Mouse (Mus musculus) testis, adult 2 months (tissue): ENCODE results near the gene Aldh1a2. TPM values are rescaled to one million over a fixed set of nuclear protein-coding genes. Genes with fewer than 3 reads are reported as not detected.

Experiments
- H3K27ac ChIP-seq: fragments of 200-500 bp; 2 replicates; pipeline ENCODE4 v1.5.1; 2012; ENCODE audit warnings: low read depth, low read length; ENCODE audit not compliant: control insufficient read depth, insufficient read depth
- H3K27me3 ChIP-seq: fragments of 200-500 bp; 2 replicates; pipeline ENCODE4 v1.6.1; 2012; ENCODE audit warnings: mild to moderate bottlenecking, low read length, moderate library complexity; ENCODE audit not compliant: control insufficient read depth, insufficient read depth
- H3K36me3 ChIP-seq: fragments of 200-500 bp; 2 replicates; pipeline ENCODE4 v1.6.1; 2012; ENCODE audit warnings: mild to moderate bottlenecking, low read length; ENCODE audit not compliant: control insufficient read depth, insufficient read depth
- H3K4me1 ChIP-seq: fragments of 200-500 bp; 2 replicates; pipeline ENCODE4 v1.6.1; 2012; ENCODE audit warnings: low read length; ENCODE audit not compliant: control insufficient read depth, insufficient read depth
- H3K4me3 ChIP-seq: fragments of 200-500 bp; 2 replicates; pipeline ENCODE4 v1.5.1; 2012; ENCODE audit warnings: low read depth, mild to moderate bottlenecking, low read length, moderate library complexity, mixed read lengths; ENCODE audit not compliant: control insufficient read depth
- CTCF ChIP-seq: fragments of 200-500 bp; IDR thresholded peaks from 2 replicates; pipeline ENCODE4 v1.5.1; 2012; ENCODE audit warnings: low read depth, mild to moderate bottlenecking, inconsistent platforms, low read length, moderate library complexity; ENCODE audit not compliant: control insufficient read depth, insufficient read depth, insufficient replicate concordance
- POLR2A ChIP-seq: fragments of 200-500 bp; IDR thresholded peaks from 2 replicates; pipeline ENCODE4 v1.6.1; 2012; ENCODE audit warnings: low read depth, mild to moderate bottlenecking, inconsistent platforms, low read length, moderate library complexity; ENCODE audit not compliant: control insufficient read depth
- polyA plus RNA-seq: library from polyadenylated mRNA; depleted of rRNA; stranded (reverse); fragments of >200 nt; gene quantifications from 2 replicates; pipeline ENCODE4 v1.2.3, GENCODE M21; 2012

The Aldh1a2 gene
- polyA plus RNA-seq, 1 experiment: 62.3 TPM

DNA sequence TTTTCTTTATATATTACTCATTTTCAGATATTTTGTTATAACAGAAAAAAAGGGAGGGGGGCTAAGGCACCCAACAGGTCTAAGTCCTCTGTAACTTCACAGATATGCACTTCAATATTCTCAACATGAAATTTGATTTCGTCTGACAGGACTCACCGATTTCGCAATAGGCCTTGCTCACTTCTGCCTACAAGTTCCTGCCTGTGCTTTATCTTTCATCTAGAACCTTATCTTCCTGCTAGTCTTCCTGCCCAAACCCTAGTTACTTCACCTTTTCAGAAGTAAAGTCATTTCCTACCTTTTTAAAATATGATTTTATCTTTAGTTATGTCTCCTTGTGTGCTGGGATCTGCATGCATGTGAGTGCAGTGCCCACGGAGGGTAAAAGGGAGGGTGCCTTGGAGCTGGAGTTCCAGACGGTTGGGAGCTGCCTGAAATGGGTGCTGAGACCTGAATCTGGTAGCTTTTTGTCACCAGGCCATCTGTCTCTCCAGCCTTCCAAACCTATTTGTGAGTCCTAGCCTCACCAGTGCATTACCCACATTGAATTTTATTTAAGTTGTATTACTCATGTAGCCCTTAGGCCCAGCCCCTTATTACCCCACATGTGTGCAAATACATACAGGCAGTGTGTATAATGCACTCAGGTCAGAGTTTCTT is 41.1 kb upstream of the Aldh1a2 start:
- Histone ChIP-seq H3K36me3 (no peaks in the 10 kb centered on the region), H3K27ac (no peak overlapping the region), H3K4me3 (no peak overlapping the region), H3K27me3 (no peaks in the 10 kb centered on the region), H3K4me1 (0 out of 2 replicates have a peak, but pooled peaks cover under 1% of the 10 kb centered on the region)
- no peak for TF ChIP-seq POLR2A
- TF ChIP-seq CTCF: no peak

DNA sequence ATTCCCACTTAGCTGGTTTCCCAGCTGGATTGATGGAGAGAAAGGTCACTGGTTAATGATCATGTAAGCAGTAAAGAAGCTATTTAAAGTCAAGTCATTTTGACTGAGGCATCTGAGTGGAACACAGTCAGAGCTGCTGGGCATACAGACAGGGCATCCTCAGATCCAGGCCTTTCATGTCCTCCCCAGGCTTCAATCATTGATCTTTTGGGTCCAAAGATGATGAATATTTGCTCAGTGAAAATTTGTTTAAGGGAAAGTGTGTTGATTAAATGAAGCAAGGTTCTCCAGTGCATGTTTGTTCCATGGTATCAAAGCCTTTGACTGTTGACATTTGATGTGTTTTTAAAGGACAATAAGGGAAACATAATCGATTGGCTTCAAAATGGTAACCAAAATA is 39.9 kb upstream of the Aldh1a2 start:
- no peaks in the 10 kb centered on the region for H3K27me3 ChIP-seq
- no peak for TF ChIP-seq POLR2A
- H3K4me1 ChIP-seq: no peaks in the 10 kb centered on the region
- no peak overlapping the region for H3K4me3 ChIP-seq
- no peak overlapping the region for H3K27ac ChIP-seq
- H3K36me3 ChIP-seq: no peaks in the 10 kb centered on the region

DNA sequence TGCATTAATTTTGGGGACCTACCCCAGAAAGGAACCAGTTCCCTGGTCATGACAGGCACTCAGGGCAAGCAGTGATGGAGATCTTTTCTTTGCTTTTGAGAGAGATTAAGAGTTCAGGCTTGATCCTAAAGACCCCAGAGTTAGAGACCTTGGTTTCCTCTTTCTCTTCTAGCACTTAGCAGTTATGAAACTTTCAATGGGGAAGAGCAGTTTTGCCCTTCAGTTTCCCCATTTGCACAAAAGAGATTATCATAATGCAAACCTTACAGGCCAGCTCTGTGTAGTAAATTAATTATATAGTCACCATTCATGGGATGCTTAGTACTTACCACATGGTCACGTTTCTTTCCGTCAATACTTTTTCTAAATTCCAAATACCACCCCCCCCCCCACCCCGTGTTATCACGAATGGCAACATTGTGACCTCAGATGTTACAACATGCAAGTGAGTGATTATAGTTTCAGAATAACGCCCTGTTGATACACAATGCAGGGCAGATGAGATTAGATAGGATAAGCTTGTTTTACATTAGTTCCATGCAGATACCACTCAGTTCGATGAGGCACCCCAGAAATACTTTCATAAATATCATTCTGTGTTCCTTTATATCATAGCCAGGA is 36.2 kb upstream of the Aldh1a2 start:
- Histone ChIP-seq H3K27ac (no peak overlapping the region), H3K4me1 (no peaks in the 10 kb centered on the region), H3K36me3 (no peaks in the 10 kb centered on the region), H3K4me3 (no peak overlapping the region), H3K27me3 (no peaks in the 10 kb centered on the region)
- TF ChIP-seq CTCF (no peak), POLR2A (no peak)

DNA sequence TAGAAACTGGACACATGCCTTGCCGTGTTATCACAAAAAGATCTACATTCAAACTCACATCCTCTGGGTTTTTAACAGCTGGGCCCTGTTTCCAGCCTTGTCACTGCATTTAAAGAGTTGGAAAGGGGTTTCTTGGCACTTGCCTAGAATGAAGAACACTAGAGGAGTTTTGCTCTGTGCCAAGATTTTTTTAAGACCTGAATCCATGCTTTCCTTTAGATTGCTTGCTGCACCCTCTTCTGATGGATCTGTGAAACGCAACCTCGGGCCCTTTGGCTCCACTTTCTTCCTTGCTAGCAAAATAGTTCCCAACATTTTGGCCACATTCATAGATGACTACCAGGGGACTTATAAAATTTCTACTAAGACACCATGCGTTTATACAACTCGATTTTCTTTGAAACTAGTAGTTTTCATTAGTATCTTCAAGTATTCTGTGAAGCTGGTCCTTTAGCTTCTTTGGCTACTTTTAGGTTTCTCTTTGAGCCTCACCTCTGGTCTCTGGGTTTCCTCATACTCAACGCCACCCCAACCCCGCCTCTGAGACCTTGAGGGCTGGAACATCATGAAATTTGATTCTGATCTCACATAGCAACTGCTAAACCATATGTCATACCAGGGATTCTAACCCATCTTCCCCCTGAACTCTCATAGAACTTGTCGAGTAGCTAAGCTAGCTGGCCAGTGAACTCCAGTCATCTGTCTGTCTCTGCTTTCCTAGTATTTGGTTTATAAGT is 35.5 kb upstream of the Aldh1a2 start:
- no peaks in the 10 kb centered on the region for H3K36me3 ChIP-seq
- H3K27me3 ChIP-seq: no peaks in the 10 kb centered on the region
- H3K27ac ChIP-seq: no peak overlapping the region
- no peak overlapping the region for H3K4me3 ChIP-seq
- TF ChIP-seq POLR2A: no peak
- TF ChIP-seq CTCF: no peak
- H3K4me1 ChIP-seq: no peaks in the 10 kb centered on the region

GRCm38 (mm10) chr9:71185285-71185684 is 30.3 kb upstream of the Aldh1a2 start:
- Histone ChIP-seq H3K27me3 (no peaks in the 10 kb centered on the region), H3K36me3 (no peaks in the 10 kb centered on the region)
- TF ChIP-seq POLR2A (no peak), CTCF (no peak)

DNA sequence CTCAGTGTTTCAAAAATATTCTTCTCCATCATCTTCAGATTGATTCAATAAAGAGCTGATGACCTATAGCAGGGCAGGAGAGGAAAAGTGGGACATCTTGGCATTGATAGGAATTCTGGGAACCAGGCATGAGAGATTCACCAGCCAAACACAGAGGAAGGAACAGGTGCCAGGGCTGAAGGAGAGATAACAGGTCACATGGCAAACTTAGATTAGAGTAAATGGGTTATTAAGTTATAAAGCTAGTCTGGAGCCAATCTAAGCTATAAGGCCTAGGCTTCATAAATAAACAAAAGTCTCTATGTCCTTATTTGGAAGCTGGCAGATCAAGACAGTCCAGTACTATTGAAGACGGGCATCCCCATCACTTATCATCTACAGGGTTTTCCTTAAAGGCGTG is 29.8 kb upstream of the Aldh1a2 start:
- Histone ChIP-seq H3K4me3 (no peak overlapping the region), H3K4me1 (no peaks in the 10 kb centered on the region), H3K36me3 (no peaks in the 10 kb centered on the region), H3K27me3 (no peaks in the 10 kb centered on the region), H3K27ac (no peak overlapping the region)
- TF ChIP-seq POLR2A: no peak
- TF ChIP-seq CTCF: no peak

More at GRCm38 (mm10) chr9:71185285-71185684, 30.3 kb upstream of the Aldh1a2 start:
- no peak overlapping the region for H3K4me3 ChIP-seq
- H3K27ac ChIP-seq: no peak overlapping the region
- no peaks in the 10 kb centered on the region for H3K4me1 ChIP-seq

DNA sequence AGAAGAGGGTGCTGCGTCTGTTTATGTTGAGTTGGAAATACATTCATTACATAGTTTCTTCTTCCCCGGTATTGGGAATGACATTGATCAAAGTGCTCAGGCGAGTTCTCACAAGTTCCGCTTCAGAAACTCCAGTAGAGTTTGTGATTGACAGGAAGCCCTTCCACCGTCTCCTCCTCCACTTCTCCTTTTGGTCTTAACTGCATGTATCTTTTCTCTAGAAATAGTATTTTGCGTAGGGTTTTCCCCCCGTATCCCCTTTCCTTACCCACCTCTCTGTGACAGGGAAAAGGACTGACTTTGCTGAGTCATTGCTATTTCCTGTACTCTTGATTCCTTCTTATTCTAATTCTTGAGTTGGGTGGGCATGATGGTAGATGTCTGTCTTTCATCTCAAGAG is 28.2 kb upstream of the Aldh1a2 start:
- TF ChIP-seq CTCF (no peak), POLR2A (no peak)
- no peaks in the 10 kb centered on the region for H3K36me3 ChIP-seq
- H3K4me1 ChIP-seq: no peaks in the 10 kb centered on the region
- no peak overlapping the region for H3K27ac ChIP-seq
- H3K4me3 ChIP-seq: no peak overlapping the region
- no peaks in the 10 kb centered on the region for H3K27me3 ChIP-seq

DNA sequence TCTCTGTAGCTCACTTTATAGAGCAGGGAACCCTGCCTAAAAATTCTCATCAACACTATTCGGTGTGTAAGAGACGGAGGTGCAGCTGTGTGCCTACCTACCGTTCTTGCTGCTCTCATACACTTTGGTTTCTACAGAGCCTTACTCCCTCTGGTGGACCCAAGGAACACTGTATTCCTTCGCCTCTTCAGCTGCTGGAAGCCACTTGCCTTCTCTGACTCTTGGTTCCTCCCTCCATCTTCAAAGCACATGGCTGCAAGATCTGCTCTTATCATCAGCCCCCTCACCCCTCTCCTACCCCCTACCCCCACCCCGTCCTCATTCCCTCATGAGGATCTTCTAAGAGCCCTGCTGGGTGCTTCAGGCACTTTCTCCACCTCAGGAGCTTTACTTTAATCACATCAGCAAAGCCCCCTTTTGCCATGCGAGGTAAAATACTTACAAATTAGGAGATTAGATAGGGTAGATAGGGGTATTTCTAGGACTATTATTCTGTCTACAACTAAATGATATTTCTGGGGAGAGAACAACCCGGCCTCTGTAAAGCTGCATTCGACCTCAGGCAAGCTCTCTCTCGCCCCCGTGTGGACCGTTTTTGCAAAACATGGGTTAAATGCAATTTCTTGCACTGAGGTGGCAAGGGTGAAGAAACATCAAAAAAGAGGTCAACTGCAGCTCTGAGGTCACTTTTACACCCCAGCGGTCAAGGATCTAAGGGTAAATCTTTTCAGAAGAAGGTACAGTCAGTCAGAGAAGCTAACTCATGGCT is 26.8 kb upstream of the Aldh1a2 start:
- Histone ChIP-seq H3K36me3 (no peaks in the 10 kb centered on the region), H3K27me3 (no peaks in the 10 kb centered on the region), H3K4me3 (no peak overlapping the region), H3K4me1 (no peaks in the 10 kb centered on the region), H3K27ac (no peak overlapping the region)
- TF ChIP-seq CTCF (peak; percentile 66; the same call in 1 of the 2 replicates), POLR2A (no peak)
